Mouse (Mus musculus) layer of hippocampus, adult 9-11 months (tissue): Measurements from ENCODE around the gene Gnai1.
"Not testable (repeated sequence)": the region's sequence is repeated elsewhere in the genome, so short reads cannot be mapped to it uniquely, and the experiment has no call there.

Source experiments
- DNase-seq: peaks from one replicate; pipeline ENCODE4 v3.0.0; 2022

Gnai1 gene

DNA sequence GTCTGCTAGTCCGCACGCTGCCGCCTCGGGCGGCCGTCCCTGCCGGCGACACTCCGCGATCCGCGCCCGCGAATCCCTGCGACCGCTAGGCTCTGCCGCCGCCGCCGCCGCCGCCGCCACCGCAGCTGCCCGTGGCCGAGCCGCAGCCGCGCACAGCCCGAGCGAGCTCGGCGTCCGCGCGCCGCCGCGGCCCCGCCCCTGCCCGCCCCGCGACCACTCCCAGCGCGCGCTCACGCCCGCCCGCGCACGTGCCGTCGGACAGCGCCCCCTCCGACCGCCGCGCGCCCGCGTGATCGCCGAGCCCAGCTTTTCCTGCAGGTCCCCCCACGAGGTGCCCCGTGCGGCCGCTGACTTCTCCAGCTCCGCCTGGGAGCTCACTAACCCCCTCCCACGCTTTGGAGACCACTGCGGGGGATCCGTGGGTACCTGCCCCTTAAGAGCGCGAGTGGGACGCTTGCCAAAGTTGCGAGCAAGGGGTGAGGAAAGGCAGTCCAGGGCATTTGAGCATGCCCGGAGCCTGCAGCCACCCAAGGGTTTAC, at the start of gene Gnai1:
Gnai1 (minus strand) TSS at position 75 of the 539 bp plus-strand sequence.
- peak; percentile 56 for DNase-seq

DNA sequence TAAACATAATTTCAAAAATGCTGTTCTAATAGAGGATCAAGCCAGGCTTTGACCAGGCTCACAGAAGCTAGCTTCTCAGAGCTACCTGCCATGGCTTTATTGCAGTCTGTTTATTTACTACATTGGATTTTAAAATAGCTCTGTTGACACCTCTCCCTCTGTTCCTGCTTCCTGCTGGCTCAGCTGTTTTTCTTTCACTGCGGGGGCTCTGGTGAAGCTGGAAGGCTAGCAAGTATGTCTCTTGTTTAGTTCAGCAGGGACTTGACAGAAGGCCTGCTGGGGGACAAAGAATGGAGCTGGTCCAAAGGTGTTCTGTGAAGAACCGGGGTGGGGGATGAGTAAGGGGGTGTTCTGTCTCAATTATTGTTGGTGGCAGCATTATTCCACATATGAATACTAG, 7.7 kb upstream of the Gnai1 start:
- no peak for DNase-seq

DNA sequence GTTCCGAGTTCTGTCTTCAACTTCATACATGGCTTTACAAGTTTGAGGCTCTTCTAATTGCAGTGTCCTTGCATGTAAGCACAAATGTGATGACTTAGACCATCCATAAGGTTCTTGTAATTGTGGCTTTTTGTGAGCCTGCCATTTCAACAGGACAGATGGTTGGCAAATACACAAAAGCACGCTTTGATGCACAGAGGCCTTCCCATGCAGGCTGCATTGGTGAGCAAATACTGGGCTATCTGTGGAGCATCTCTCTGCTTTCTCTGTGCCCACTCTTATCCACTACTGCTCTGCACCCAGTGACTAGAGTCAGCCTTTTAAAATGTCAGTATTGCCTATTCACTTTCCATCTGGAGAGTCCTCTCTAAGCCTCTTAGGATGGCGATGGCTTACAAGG, 5.3 kb upstream of the Gnai1 start:
- DNase-seq, result no peak

DNA sequence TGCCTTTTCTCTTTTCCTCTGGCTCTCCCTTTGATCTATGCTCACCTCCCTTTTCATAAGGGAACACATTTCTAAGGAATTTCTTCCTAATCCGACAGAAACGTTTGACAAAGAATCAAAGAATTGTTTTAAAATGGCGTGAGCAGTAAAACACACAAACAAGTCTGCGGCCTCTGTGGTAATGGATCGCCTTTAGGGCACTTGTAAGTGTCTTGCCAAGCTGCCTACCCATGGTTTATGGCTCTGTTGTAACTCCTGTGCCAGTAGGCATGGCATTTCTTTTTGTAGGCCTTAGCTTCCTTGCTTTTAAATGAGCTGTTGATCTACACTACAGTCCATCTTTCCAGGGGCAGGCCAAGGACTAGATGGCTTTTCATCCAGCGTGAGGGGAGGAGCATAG, 801 bp upstream of the Gnai1 start:
- DNase-seq, result no peak

GRCm38 (mm10) chr5:18359376-18360280, 527 bp downstream of the Gnai1 start:
- peak; percentile 22 for DNase-seq

DNA sequence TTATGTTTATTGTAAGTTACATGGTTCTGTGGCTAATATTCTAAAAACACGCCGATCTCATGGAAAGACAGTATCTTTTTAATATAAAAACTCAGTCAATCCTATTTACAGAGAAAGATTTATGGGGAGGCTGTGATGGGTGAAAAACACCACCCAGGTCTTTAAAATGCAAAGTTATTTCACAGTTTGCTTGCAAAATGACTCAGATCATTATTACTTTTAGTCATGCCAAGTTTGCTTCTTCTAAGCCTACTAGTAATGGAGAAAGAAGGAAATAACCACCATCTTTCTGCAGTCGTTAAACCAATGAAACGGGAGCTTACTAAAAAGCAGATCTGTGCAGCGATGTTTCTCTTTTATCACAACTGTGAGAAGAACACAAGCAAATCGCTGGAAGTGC, 1.4 kb downstream of the Gnai1 start:
- DNase-seq, result no peak

DNA sequence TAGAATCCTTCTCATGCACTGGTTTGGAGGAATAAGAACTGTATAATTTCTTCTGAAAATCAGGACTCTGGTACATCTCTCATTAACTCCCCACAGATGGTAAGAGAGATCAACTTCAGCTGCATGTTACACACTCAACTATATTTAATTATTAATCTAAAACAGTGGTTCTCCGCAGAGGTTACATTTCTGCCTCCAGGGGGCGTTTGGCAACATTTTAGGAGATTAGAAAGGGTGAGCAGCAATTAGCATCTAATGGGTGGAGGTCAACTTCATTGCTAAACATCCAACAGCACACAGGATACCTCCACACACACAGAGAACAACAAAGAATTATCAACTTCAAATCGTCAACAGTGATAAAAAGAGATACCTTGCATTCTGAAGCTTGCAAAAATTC, 2.0 kb downstream of the Gnai1 start:
- peak; percentile 28 for DNase-seq

- no peak for DNase-seq
Measured at GRCm38 (mm10) chr5:18347297-18347696, 12.9 kb downstream of the Gnai1 start.

DNA sequence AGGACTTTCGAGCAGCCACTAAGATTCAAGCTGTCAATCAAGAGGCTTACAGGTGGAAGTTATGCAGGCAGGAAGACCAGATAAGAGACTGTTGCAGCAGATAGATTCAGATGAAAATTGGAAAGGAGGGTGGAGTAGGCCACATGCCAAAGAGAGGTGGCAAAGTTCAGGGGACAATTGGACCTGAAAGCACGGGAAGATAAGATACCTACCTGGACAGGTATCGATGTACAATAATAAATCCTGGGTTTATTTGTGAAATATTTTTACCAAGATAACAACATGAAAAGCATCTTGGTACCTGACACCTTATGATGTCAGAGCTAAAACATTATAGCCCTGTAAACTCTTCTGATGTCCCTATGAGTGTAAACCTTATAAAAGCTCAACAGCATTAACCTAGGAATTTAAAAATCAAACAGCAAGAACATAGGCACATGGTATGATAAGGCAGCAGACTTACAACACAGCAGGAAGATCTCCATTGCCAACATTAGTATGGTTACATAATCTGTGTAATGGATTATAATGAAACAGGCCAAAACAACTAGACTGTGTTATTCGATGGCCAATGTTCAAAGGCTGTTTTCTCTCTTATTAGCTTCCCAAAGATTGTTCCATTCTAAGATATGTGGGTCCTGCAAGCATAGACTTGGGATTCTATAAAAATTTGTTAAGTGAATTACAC, 16.6 kb downstream of the Gnai1 start:
- DNase-seq, result no peak

- DNase-seq, result no peak
Measured at GRCm38 (mm10) chr5:18342765-18343454, 17.2 kb downstream of the Gnai1 start.

DNA sequence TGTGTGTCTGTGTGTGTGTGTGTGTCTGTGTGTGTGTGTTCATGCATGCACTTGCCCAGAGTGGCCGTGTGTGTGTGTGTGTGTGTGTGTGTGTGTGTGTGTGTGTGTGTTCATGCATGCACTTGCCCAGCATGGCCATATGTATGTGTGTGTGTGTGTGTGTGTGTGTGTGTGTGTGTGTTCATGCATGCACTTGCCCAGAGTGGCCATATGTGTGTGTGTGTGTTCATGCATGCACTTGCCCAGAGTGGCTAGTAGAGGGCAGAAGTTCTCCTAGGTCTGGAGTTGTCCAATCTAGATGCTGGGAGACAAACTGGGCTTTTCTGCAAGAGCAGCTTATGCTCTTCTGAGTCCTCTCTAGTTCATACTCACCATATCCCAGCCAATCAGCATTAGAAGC, 18.3 kb downstream of the Gnai1 start:
- DNase-seq, result not testable (repeated sequence)

DNA sequence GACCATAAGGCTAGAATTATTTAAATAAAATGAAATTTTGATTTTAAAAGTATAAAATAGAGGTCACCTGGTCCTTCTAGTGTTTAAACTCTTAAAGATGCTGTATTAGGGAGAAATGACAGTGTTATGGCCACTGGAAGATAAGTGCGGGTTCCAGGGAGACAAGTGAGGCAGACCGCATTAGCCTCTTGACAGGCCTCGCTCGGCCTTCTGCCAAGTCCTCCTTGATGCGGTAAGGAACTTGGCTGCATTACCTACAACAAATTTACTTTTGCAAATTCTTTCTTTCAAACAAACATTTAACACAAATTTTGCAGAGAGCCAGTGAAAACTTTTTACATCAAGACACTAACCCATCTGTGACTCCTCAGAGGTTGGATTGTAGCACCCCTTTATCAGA, 27.9 kb downstream of the Gnai1 start:
- DNase-seq, result no peak

GRCm38 (mm10) chr5:18330726-18331125, 29.4 kb downstream of the Gnai1 start:
- no peak for DNase-seq

- DNase-seq, result peak; percentile 23
Measured at GRCm38 (mm10) chr5:18326159-18326558, 34.0 kb downstream of the Gnai1 start.

DNA sequence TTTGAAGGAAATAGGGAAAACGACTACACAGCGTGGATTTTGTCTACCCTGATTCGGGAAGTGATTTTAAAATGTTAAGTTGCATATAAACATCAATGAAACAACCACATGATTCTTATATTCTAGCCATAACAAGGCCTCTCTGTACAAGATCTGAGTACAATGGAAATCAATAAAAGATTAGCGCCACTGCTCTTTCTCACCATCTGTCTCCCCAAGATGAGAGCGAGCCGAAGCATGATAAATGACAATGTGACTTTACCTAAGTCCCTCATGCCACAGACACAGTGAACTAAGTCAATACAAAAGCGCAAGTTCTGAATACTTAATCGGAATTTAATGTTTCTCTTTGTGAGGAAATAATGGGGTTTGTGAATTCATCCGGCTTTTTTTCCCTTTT, 36.6 kb downstream of the Gnai1 start:
- no peak for DNase-seq

DNA sequence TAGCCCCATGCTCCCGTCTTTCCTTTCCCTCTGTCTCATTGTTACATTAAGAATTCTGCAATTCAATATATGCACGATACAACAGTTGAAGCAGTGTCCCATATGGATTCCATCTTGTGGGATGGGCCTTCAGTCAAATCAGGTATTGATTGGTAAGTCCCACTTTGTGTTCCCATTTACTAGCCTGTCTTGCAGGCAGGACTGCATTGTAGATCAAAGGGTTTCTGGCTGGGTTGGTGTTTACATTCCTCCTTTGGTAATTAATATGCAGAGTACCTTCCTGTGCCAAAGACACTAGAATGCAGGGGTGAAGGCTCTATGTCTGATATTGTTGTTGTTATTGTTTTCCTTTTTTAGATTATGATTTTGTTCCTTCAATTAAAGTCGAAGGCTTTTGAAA, 38.5 kb downstream of the Gnai1 start:
- no peak for DNase-seq

- DNase-seq, result no peak
Measured at GRCm38 (mm10) chr5:18318846-18319245, 41.3 kb downstream of the Gnai1 start.

- no peak for DNase-seq
Measured at GRCm38 (mm10) chr5:18307229-18307804, 52.8 kb downstream of the Gnai1 start.

GRCm38 (mm10) chr5:18296584-18296983, 63.6 kb downstream of the Gnai1 start:
- no peak for DNase-seq

GRCm38 (mm10) chr5:18292744-18293143, 67.4 kb downstream of the Gnai1 start:
- peak; percentile 14 for DNase-seq

- no peak for DNase-seq
Measured at GRCm38 (mm10) chr5:18289530-18289929, 70.6 kb downstream of the Gnai1 start.

DNA sequence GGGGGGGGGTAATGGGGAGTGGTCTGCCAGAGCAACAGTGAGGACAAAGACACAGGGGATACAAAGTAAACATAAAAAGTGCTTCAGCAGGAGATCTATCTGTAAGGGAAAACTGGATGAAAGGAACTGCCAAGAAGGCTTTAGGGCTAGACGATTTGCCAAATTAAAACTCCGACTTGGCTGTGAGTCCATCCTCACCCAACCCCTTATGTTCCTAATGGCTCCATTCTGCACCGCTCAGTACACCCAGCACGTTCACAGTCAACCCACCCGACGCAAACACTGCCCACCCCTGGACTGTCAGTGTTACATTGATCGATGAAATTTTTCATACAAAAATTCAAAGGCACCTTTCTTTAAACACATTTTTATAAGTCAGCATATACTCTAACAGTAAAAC, 71.5 kb downstream of the Gnai1 start:
- no peak for DNase-seq

GRCm38 (mm10) chr5:18288079-18288478, 72.1 kb downstream of the Gnai1 start:
- no peak for DNase-seq
